Mouse (Mus musculus) heart, postnatal 0 days (tissue): Measurements from ENCODE around the gene Adipoq. TPM values are rescaled to one million over a fixed set of nuclear protein-coding genes. Genes with fewer than 3 reads are reported as not detected.

Source experiments
- ATAC-seq: fragments of 200-750 bp; cut with Nextera tagmentation; 2 replicates; pipeline ENCODE4 v1.8.0; 2017; ENCODE audit warnings: low read depth, moderate number of reproducible peaks, moderate library complexity; ENCODE audit not compliant: insufficient read depth
- DNase-seq: peaks from one replicate; pipeline ENCODE4 v3.0.0-alpha.2; 2016; ENCODE audit warnings: low spot score
- H3K27ac ChIP-seq: fragments of 300-500 bp; sonication (generic); 2 replicates; pipeline ENCODE4 v1.5.1; 2014; ENCODE audit warnings: low read depth, mild to moderate bottlenecking
- H3K27me3 ChIP-seq: fragments of 300-500 bp; sonication (generic); 2 replicates; pipeline ENCODE4 v1.6.1; 2014; ENCODE audit warnings: low read length, mixed read lengths; ENCODE audit not compliant: control insufficient read depth, insufficient read depth
- H3K36me3 ChIP-seq: fragments of 300-500 bp; sonication (generic); replicated peaks from 2 replicates; pipeline ENCODE4 v1.6.1; 2014; ENCODE audit warnings: low read length, mixed read lengths; ENCODE audit not compliant: control insufficient read depth, insufficient read depth
- H3K4me1 ChIP-seq: fragments of 300-500 bp; sonication (generic); 2 replicates; pipeline ENCODE4 v1.6.1; 2014; ENCODE audit warnings: antibody characterized with exemption; ENCODE audit not compliant: control insufficient read depth, insufficient read depth
- H3K4me2 ChIP-seq: fragments of 300-500 bp; sonication (generic); 2 replicates; pipeline ENCODE4 v1.6.1; 2014; ENCODE audit warnings: low read depth, mild to moderate bottlenecking, low read length, moderate library complexity
- H3K4me3 ChIP-seq: fragments of 300-500 bp; sonication (generic); 2 replicates; pipeline ENCODE4 v1.5.1; 2014; ENCODE audit warnings: low read depth, low read length
- H3K9ac ChIP-seq: fragments of 300-500 bp; sonication (generic); replicated peaks from 2 replicates; pipeline ENCODE4 v1.6.1; 2014; ENCODE audit warnings: low read depth, low read length, mixed read lengths
- H3K9me3 ChIP-seq: fragments of 300-500 bp; sonication (generic); replicated peaks from 2 replicates; pipeline ENCODE4 v1.6.1; 2016; ENCODE audit warnings: low read length; ENCODE audit not compliant: control insufficient read depth
- CTCF ChIP-seq: IDR thresholded peaks from 2 replicates; pipeline ENCODE4 v1.5.1; 2016; ENCODE audit warnings: antibody characterized with exemption, control low read depth, low read depth
- EP300 ChIP-seq: IDR thresholded peaks from 2 replicates; pipeline ENCODE4 v1.6.1; 2016; ENCODE audit warnings: antibody characterized with exemption, low read depth
- WGBS: fragments of 180-500 bp; shearing (Covaris S2); extraction: QIAGEN DNeasy Blood & Tissue Kit; methylation state at CpG from one replicate; pipeline ENCODE4 v1.1.7; 2014; 5-methylcytosine and 5-hydroxymethylcytosine counted together
- polyA plus RNA-seq: library from polyadenylated mRNA; unstranded; fragments of >200 nt; fragmentation: Nextera tagmentation; extraction: Ambion mirVana; gene quantifications from 2 replicates; pipeline ENCODE4 v1.2.1, GENCODE M21; 2015
- total RNA-seq: library from RNA; depleted of rRNA; stranded (reverse); fragments of >200 nt; gene quantifications from 2 replicates; pipeline ENCODE4 v1.2.3, GENCODE M21; 2014; ENCODE audit warnings: low replicate concordance

Adipoq gene
- total and polyA plus RNA-seq, 2 experiments from 2014 or later: 0.20 TPM; not detected in 1

DNA sequence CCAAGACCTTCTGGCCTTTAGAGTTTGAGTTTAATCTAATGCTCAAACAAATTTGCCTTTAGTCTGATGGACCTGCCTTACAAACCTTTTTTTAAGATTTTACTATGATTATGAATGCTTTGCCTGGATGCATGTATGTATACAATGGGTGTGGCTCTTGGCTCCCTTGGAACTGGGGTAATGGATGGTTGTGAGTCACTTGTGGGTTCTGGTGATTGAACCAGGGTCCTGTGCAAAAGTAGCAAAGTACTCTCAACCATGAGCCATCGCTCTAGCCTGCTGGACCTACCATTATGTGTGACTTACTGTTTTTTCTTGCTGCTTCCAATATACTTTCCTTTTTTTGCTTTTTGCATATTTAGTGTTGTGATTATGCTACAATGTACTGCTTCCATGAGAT lies 14.0 kb upstream of the Adipoq start:
- WGBS: 88% methylated on average over 1 of the region's 1 CpGs
- Histone ChIP-seq H3K9ac (no peak overlapping the region), H3K4me3 (no peak overlapping the region), H3K4me2 (no peak overlapping the region), H3K4me1 (peaks cover 5% of the 10 kb centered on the region), H3K27ac (no peak overlapping the region), H3K27me3 (no peaks in the 10 kb centered on the region), H3K9me3 (no peaks in the 10 kb centered on the region), H3K36me3 (no peaks in the 10 kb centered on the region)
- ATAC-seq (no peak), DNase-seq (no peak)
- TF ChIP-seq EP300 (no peak), CTCF (no peak)

DNA sequence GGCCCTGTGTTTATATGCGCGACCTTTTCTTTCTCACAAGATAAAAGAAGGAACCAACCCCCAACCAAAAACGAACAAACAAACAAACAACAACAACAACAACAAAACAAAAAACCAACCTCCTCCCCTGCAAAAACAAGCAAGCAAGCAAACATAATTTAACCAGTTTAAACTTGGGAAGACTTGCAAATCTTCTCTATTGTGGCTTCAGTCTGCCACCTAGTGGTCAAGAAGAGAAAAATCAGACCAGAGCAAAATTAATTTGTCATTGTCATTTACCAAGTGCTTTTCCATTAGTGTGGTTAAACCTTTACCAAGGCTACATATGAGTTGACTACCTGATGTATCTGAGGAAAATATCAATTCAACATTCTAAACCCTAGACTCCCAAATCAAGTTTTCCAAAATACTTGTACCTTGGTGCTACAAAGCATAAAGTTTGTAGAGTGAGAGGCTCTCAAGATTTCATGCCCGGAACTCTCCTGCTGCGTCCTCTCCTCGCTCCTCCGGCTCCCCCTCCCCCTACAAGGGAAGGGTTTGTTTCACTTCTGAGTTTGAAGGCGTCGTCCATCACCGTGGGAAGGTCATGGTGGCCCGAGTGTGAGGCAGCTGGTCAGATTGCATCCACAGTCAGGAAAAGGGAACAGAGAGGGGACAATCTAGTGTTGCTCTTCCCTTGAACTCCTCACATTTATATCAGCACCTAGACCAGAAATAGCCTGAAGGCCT lies 10.8 kb upstream of the Adipoq start:
- Histone ChIP-seq H3K4me2 (0 out of 2 replicates have a peak overlapping the region, but pooled peaks have one; percentile 2), H3K27ac (no peak overlapping the region), H3K9me3 (no peaks in the 10 kb centered on the region), H3K36me3 (no peaks in the 10 kb centered on the region), H3K9ac (no peak overlapping the region), H3K27me3 (no peaks in the 10 kb centered on the region), H3K4me1 (no peaks in the 10 kb centered on the region), H3K4me3 (no peak overlapping the region)
- ATAC-seq: 0 out of 2 replicates have a peak, but pooled peaks have one; percentile 17
- no peak for TF ChIP-seq EP300
- TF ChIP-seq CTCF: peak; percentile 80
- DNase-seq: peak; percentile 60
- WGBS: 22% methylated on average over 11 of the region's 11 CpGs

DNA sequence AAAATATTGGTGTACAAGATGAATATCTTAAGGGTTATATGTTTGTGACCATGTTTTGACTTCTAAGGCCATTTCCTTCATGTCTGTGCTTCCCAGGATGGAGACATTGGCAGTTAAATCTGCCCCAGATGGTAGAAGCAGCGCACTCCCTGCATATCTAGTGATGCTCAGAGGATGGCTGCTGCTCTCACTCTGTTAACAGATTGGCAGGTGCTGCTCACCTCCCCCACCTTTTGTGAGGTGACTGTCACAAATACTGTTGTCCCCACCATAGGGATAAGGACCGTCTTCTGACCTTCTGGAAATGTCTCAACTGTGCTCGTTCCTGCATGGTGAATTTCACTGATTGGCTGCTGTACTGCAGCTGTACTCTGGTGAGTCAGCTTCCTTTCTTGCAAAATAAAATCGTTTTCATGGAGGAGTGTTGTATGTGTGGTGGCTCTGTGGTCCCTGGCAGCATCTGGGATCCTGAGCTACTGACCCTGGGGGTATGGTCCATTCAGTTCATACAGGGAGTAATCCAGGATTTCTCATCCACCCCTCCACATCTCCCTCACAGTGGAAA lies 9.8 kb upstream of the Adipoq start:
- Histone ChIP-seq H3K36me3 (no peaks in the 10 kb centered on the region), H3K9ac (no peak overlapping the region), H3K27ac (no peak overlapping the region), H3K4me3 (no peak overlapping the region), H3K9me3 (no peaks in the 10 kb centered on the region), H3K4me2 (no peak overlapping the region), H3K27me3 (no peaks in the 10 kb centered on the region), H3K4me1 (no peaks in the 10 kb centered on the region)
- TF ChIP-seq EP300 (no peak), CTCF (no peak)
- 42% methylated on average over 4 of the region's 4 CpGs for WGBS
- ATAC-seq (no peak), DNase-seq (no peak)

DNA sequence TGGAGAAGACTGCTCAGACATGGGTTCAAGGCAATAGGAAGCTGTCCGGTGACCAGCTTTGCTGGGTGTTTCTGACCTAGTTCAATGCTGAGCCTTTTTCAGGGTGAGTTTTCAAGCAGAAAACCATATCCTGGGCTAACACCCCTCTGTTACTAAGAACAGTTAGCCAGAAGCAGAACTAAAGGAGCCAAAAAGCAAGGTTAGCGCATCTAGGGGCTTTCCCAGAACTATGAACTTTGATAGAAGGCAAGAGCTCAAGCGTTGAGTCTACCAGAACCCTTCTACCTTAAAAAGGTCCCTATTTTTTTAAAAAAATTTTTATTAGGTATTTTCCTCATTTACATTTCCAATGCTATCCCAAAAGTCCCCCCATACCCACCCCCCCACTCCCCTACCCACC lies 5.4 kb upstream of the Adipoq start:
- no peak for ATAC-seq
- no peaks in the 10 kb centered on the region for H3K9me3 ChIP-seq
- H3K36me3 ChIP-seq: no peaks in the 10 kb centered on the region
- no peak overlapping the region for H3K4me3 ChIP-seq
- H3K27me3 ChIP-seq: no peaks in the 10 kb centered on the region
- WGBS: 93% methylated on average over 3 of the region's 3 CpGs
- H3K4me2 ChIP-seq: no peak overlapping the region
- TF ChIP-seq CTCF (no peak), EP300 (no peak)
- H3K4me1 ChIP-seq: 0 out of 2 replicates have a peak, but pooled peaks cover 4% of the 10 kb centered on the region
- no peak for DNase-seq
- H3K27ac ChIP-seq: no peak overlapping the region
- H3K9ac ChIP-seq: no peak overlapping the region

DNA sequence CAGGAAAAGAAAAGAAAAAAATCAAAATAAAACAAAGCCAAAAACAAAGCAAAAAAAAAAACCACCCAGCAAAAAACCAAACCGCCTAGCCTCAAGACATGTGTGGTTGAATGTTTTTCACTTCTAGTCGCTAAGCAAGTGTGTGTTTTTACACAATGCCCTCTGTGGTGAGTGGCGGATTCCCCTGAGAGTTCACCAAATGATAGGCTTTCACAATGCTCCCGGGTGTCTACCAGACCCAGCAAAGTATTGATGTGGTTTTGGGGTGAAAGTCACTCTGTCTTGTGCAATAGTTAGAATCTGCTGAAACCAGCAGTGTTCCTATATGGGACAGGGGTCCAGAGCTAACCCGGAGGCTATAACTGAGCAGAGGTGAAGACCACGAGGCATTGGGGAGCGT lies 2.0 kb upstream of the Adipoq start:
- WGBS: 84% methylated on average over 7 of the region's 7 CpGs
- no peak for TF ChIP-seq EP300
- no peak for TF ChIP-seq CTCF

DNA sequence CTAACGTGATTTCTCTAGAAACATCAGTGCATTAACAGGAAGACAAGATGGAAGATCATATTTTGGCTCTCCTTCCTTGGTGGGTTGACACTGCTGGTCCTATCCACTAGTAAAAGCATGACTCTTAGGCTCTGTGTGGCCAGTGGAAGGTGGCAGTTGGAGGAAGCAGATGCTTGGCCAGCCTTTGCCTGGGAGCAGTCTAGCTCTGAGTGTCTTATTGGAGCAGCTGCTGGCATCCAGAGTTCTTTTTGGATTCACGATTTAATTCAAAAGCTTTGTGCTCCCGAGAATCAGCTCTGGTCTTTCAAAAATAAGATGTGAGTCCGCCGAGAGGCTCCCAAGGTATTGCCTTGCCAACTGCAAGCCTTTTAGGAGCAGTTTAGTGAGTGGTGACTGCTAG lies 1.1 kb upstream of the Adipoq start:
- DNase-seq (no peak), ATAC-seq (no peak)
- 0 out of 2 replicates have a peak, but pooled peaks cover 4% of the 10 kb centered on the region for H3K4me1 ChIP-seq
- no peaks in the 10 kb centered on the region for H3K36me3 ChIP-seq
- no peak for TF ChIP-seq CTCF
- TF ChIP-seq EP300: no peak
- H3K9me3 ChIP-seq: no peaks in the 10 kb centered on the region
- H3K4me3 ChIP-seq: no peak overlapping the region
- WGBS: 33% methylated on average over 5 of the region's 5 CpGs
- H3K4me2 ChIP-seq: no peak overlapping the region
- H3K27me3 ChIP-seq: no peaks in the 10 kb centered on the region
- H3K9ac ChIP-seq: no peak overlapping the region
- H3K27ac ChIP-seq: no peak overlapping the region

More for the DNA sequence above, 2.0 kb upstream of the Adipoq start:
- Histone ChIP-seq H3K36me3 (no peaks in the 10 kb centered on the region), H3K4me1 (0 out of 2 replicates have a peak, but pooled peaks cover 4% of the 10 kb centered on the region), H3K9ac (no peak overlapping the region), H3K27me3 (no peaks in the 10 kb centered on the region), H3K4me3 (no peak overlapping the region), H3K4me2 (no peak overlapping the region), H3K9me3 (no peaks in the 10 kb centered on the region), H3K27ac (no peak overlapping the region)
- DNase-seq (no peak), ATAC-seq (no peak)
